13 mouse cellular contexts compared by ENCODE assay signal in the genomic region with DNA sequence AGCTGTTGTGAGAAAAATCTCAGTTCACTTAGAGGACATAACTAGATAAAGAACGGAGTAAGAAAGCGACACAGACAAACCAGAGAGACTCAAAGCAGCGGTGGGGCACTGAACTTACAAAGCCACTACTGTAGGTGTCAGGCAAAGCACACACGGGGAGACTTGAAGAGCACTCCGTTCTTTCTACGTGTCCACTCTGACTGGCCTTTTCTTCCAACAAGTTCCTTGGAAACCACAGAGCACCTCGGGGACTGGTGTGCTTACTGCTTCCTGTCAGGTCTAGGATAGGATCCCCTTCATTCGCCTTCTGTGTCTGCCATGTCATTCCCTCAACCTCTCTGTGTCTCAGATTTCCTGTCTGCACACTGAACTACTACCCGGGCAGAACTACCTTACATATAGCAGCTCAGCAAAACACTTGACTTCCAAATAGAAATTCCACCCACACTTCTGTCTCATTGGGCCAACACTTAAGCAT.
DNase-seq lines count a peak whose midpoint lies in the region; ATAC-seq and TF ChIP-seq lines count a peak whose summit lies in the region.
"Had no signal": no experiment of that assay in that cellular context is flagged by ENCODE, and none has a peak within 500 bp of the region (broad histone marks: within the 10 kb centered on the region; RNA-seq: fewer than 3 reads in every experiment).

No protein-coding gene starts in this region.

- H3K4me3 ChIP-seq in heart, embryonic 13.5 days = no peak overlapping the region
- no peak overlapping the region for H3K4me3 ChIP-seq in heart, embryonic 12.5 days
- H3K4me3 ChIP-seq in midbrain, postnatal 0 days (ENCODE audit: low read depth, low read length) = no peak overlapping the region
- no peak overlapping the region for H3K4me3 ChIP-seq in midbrain, embryonic 11.5 days (ENCODE audit: low read depth, low read length)
- H3K4me3 ChIP-seq: limb, embryonic 12.5 days; midbrain, embryonic 12.5 days had no signal

- H3K27me3 ChIP-seq in heart, embryonic 13.5 days (replicated peaks) = no peaks in the 10 kb centered on the region
- H3K27me3 ChIP-seq in heart, embryonic 12.5 days (replicated peaks) = no peaks in the 10 kb centered on the region
- H3K27me3 ChIP-seq in midbrain, postnatal 0 days (ENCODE audit: insufficient read depth, low read length) = no peaks in the 10 kb centered on the region
- no peaks in the 10 kb centered on the region for H3K27me3 ChIP-seq in midbrain, embryonic 11.5 days (ENCODE audit: control insufficient read depth, insufficient read depth, low read length)
- H3K27me3 ChIP-seq: limb, embryonic 12.5 days; midbrain, embryonic 12.5 days had no signal

- peak; percentile 10 for DNase-seq in midbrain, postnatal 0 days (ENCODE audit: low spot score)
- DNase-seq in midbrain, embryonic 11.5 days (ENCODE audit: low spot score, missing footprints) = no peak
- DNase-seq in kidney, postnatal 36 days = peak; percentile 41 to 45
- no peak for DNase-seq in retina, postnatal 1 day
- no peak for DNase-seq in thymus, postnatal 4 days
- DNase-seq: adrenal gland, postnatal 25 days; right cerebral cortex, postnatal 14 days had no signal

- peaks cover 18% of the 10 kb centered on the region for H3K4me1 ChIP-seq in heart, embryonic 13.5 days
- H3K4me1 ChIP-seq in heart, embryonic 12.5 days (replicated peaks) = peaks cover 17% of the 10 kb centered on the region
- H3K4me1 ChIP-seq in midbrain, postnatal 0 days (ENCODE audit: insufficient read depth, low read length) = no peaks in the 10 kb centered on the region
- peaks cover 5% of the 10 kb centered on the region for H3K4me1 ChIP-seq in midbrain, embryonic 11.5 days (ENCODE audit: control insufficient read depth, insufficient read depth, low read length)

- H3K27ac ChIP-seq in heart, embryonic 13.5 days (replicated peaks) = no peak overlapping the region
- no peak overlapping the region for H3K27ac ChIP-seq in heart, embryonic 12.5 days (ENCODE audit: poor library complexity, severe bottlenecking)
- no peak overlapping the region for H3K27ac ChIP-seq in midbrain, postnatal 0 days (ENCODE audit: low read depth, low read length)
- H3K27ac ChIP-seq in midbrain, embryonic 11.5 days (ENCODE audit: low read depth, low read length) = no peak overlapping the region
- H3K27ac ChIP-seq: limb, embryonic 12.5 days; midbrain, embryonic 12.5 days had no signal

- 52% methylated on average over 9 of the region's 9 CpGs for WGBS in heart, embryonic 13.5 days
- 35% methylated on average over 9 of the region's 9 CpGs for WGBS in heart, embryonic 12.5 days
- 74% methylated on average over 9 of the region's 9 CpGs for WGBS in midbrain, postnatal 0 days
- WGBS in midbrain, embryonic 11.5 days = 83% methylated on average over 9 of the region's 9 CpGs

- peak overlapping the region; percentile 17; the same call in 1 of the 2 replicates for H3K4me2 ChIP-seq in heart, embryonic 13.5 days
- no peak overlapping the region for H3K4me2 ChIP-seq in heart, embryonic 12.5 days
- no peak overlapping the region for H3K4me2 ChIP-seq in midbrain, postnatal 0 days (ENCODE audit: low read depth, low read length, poor library complexity, severe bottlenecking)
- no peak overlapping the region for H3K4me2 ChIP-seq in midbrain, embryonic 11.5 days
- H3K4me2 ChIP-seq: limb, embryonic 12.5 days; midbrain, embryonic 12.5 days had no signal

- no peaks in the 10 kb centered on the region for H3K36me3 ChIP-seq in heart, embryonic 13.5 days
- H3K36me3 ChIP-seq in heart, embryonic 12.5 days = no peaks in the 10 kb centered on the region
- no peaks in the 10 kb centered on the region for H3K36me3 ChIP-seq in midbrain, postnatal 0 days (ENCODE audit: insufficient read depth, low read length)
- H3K36me3 ChIP-seq in midbrain, embryonic 11.5 days (ENCODE audit: control insufficient read depth, insufficient read depth, low read length) = no peaks in the 10 kb centered on the region
- H3K36me3 ChIP-seq: limb, embryonic 12.5 days; midbrain, embryonic 12.5 days had no signal

- TF ChIP-seq CTCF in midbrain, postnatal 0 days (IDR thresholded peaks at IDR 0.05) = peak; percentile 31

- H3K9me3 ChIP-seq in heart, embryonic 13.5 days = no peaks in the 10 kb centered on the region
- H3K9me3 ChIP-seq in heart, embryonic 12.5 days (replicated peaks) = 0 out of 2 replicates have a peak, but pooled peaks cover 4% of the 10 kb centered on the region
- H3K9me3 ChIP-seq in midbrain, postnatal 0 days (ENCODE audit: low read length) = no peaks in the 10 kb centered on the region
- no peaks in the 10 kb centered on the region for H3K9me3 ChIP-seq in midbrain, embryonic 11.5 days (ENCODE audit: control insufficient read depth, low read length)
- H3K9me3 ChIP-seq: limb, embryonic 12.5 days; midbrain, embryonic 12.5 days had no signal

- 0 out of 2 replicates have a peak overlapping the region, but pooled peaks have one; percentile 47 for H3K9ac ChIP-seq in heart, embryonic 13.5 days
- no peak overlapping the region for H3K9ac ChIP-seq in heart, embryonic 12.5 days
- no peak overlapping the region for H3K9ac ChIP-seq in midbrain, postnatal 0 days (replicated peaks; ENCODE audit: low read length, poor library complexity, severe bottlenecking)
- H3K9ac ChIP-seq in midbrain, embryonic 11.5 days (ENCODE audit: low read length) = no peak overlapping the region
- H3K9ac ChIP-seq: limb, embryonic 12.5 days; midbrain, embryonic 12.5 days had no signal

- no peak for ATAC-seq in heart, embryonic 13.5 days (ENCODE audit: extremely low read depth, insufficient number of reproducible peaks, low FRiP score, low TSS enrichment)
- no peak for ATAC-seq in heart, embryonic 12.5 days (ENCODE audit: insufficient number of reproducible peaks, low FRiP score)
- no peak for ATAC-seq in midbrain, postnatal 0 days (ENCODE audit: low FRiP score)
- no peak for ATAC-seq in midbrain, embryonic 11.5 days (ENCODE audit: low FRiP score)
- 0 out of 2 replicates have a peak, but pooled peaks have one; percentile 52 for ATAC-seq in megakaryocyte-erythroid progenitor cell, adult 5-6 weeks (replicated peaks; ENCODE audit: low FRiP score, low TSS enrichment, poor library complexity, severe bottlenecking)
- ATAC-seq: forebrain, embryonic 16.5 days had no signal

Comparison
In these comparisons a context has a peak if more than half of its experiments do, and no peak if none do; other contexts are left out.
1. DNase-seq: peak in midbrain, postnatal 0 days (single experiment) and kidney, postnatal 36 days (2 of 2); none in midbrain, embryonic 11.5 days (single experiment), retina, postnatal 1 day (single experiment) and thymus, postnatal 4 days (single experiment).